Mouse (Mus musculus) cerebellum, postnatal 14 days (tissue): ENCODE data around the gene Cd36.

Source experiments
- DNase-seq, 2 experiments: peaks; one replicate each; pipeline ENCODE4 v3.0.0; 2021; ENCODE audit warnings: mixed read lengths in 2 of 2

The Cd36 gene

GRCm38 (mm10) chr5:17857871-17858270 is 30.7 kb downstream of the Cd36 start:
- DNase-seq = no peak

- DNase-seq = no peak
These were observed 31.3 kb downstream of the Cd36 start for GRCm38 (mm10) chr5:17857262-17857661.

GRCm38 (mm10) chr5:17854127-17854923 is 34.3 kb downstream of the Cd36 start:
- no peak for DNase-seq

GRCm38 (mm10) chr5:17850582-17850981 is 38.0 kb downstream of the Cd36 start:
- DNase-seq = no peak

- no peak for DNase-seq
These were observed 39.0 kb downstream of the Cd36 start for GRCm38 (mm10) chr5:17849582-17849981.

GRCm38 (mm10) chr5:17848733-17849132 is 39.9 kb downstream of the Cd36 start:
- DNase-seq = no peak

- no peak for DNase-seq
These were observed 40.3 kb downstream of the Cd36 start for GRCm38 (mm10) chr5:17848267-17848666.

- no peak for DNase-seq
These were observed 44.7 kb downstream of the Cd36 start for GRCm38 (mm10) chr5:17843921-17844320.

- no peak for DNase-seq
These were observed 45.3 kb downstream of the Cd36 start for GRCm38 (mm10) chr5:17843316-17843715.

- no peak for DNase-seq
These were observed 46.4 kb downstream of the Cd36 start for GRCm38 (mm10) chr5:17842111-17842729.

GRCm38 (mm10) chr5:17839549-17839948 is 49.1 kb downstream of the Cd36 start:
- DNase-seq = no peak

GRCm38 (mm10) chr5:17836408-17836807 is 52.2 kb downstream of the Cd36 start:
- no peak for DNase-seq

- no peak for DNase-seq
These were observed 53.1 kb downstream of the Cd36 start for GRCm38 (mm10) chr5:17835302-17836097.

GRCm38 (mm10) chr5:17833797-17834196 is 54.8 kb downstream of the Cd36 start:
- no peak for DNase-seq

- no peak for DNase-seq
These were observed 58.1 kb downstream of the Cd36 start for GRCm38 (mm10) chr5:17830536-17830935.

- no peak for DNase-seq
These were observed 59.7 kb downstream of the Cd36 start for GRCm38 (mm10) chr5:17828713-17829544.

- DNase-seq = no peak
These were observed 67.2 kb downstream of the Cd36 start for GRCm38 (mm10) chr5:17821395-17821794.

- DNase-seq = no peak
These were observed 68.2 kb downstream of the Cd36 start for GRCm38 (mm10) chr5:17820239-17820999.

GRCm38 (mm10) chr5:17816170-17816569 is 72.4 kb downstream of the Cd36 start:
- peak; percentile 9 to 35 for DNase-seq

- DNase-seq = no peak
These were observed 78.3 kb downstream of the Cd36 start for GRCm38 (mm10) chr5:17810336-17810735.

GRCm38 (mm10) chr5:17806774-17807377 is 81.7 kb downstream of the Cd36 start:
- no peak for DNase-seq
